Mouse (Mus musculus): Measurements from ENCODE around the gene Rps6ka5.
A peak's percentile ranks its signal among the peaks of the same experiment; 100 is the strongest.

Rps6ka5 gene

DNA sequence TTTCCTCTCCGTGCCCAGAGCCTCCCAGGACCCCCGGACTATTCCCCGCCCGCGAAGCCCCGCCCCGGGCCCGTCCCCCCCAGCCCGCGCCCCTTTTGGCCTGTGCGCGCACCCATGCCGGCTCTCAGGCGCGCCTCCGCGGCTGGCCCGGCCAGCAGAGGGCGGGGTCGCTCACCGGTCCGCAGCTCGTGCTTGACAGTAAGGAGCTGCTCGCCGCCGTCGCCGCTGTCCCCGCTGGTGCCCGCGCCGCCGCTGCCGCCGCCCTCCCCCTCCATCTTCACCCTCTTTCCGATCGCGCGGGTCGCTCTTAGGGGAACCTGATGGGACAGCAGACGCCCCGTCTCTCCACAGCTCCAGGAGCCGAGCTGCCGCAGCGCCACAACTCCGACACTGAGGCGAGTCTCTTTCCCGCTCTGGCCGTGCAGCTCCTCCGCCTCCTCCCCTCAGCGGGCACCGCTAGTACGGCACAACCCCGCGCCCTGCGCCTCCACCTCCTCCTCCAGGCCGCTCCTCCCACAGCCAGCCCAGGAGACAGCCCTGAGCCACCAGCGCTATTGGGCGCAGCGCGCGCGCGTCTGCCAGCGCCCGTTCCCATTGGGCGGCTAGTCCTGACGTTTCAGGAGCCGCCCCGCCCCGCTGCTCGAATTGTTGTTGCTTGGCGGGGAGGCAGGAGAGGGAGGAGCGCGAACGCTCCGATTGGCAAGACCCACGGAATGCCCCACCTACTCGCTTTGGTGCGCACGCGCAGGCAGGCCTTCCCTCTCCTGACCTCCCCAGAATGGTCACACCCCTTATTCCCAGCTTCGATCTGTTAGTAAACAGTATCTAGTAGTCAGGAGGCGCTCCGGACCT, 2.0 kb downstream of the Rps6ka5 start:
- peak; percentile 100 for DNase-seq

DNA sequence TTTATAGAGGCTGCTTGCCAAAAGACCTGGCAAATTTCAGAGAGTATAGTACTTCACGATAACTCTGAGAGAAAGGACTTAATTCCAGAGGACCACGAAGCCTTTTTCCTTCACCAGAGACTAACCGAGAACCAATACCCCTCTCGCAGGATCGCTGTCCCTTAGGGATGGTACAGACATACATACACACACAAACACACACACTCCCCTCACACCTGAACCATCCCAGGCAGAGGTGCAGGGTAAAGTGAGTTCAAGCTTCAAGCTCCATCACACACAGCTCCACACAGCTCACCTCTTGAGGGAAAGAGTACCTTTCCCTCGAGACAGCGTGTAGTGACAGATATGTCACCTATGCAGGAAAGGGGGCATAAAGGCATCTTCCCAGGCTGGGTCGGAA, 2.6 kb downstream of the Rps6ka5 start:
- DNase-seq, result no peak

DNA sequence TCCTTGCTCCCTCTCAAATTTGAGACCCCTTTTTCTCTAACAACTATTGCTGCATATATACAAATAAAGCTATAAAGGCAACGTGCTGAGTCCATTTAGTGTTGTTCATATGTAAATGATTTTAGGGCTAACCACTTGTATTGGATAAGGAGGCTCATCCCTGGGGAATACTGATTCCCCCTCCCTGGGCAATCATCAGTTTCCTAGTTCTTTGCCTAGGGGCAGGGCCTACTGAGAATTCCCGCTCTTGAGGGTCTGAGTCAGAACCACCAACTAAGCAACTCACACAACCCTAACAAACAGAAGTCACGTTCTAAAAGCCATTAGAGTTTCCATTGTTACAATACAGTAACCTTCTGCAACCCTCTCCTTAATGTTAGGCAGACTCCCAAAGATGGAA, 6.0 kb downstream of the Rps6ka5 start:
- DNase-seq, result no peak

DNA sequence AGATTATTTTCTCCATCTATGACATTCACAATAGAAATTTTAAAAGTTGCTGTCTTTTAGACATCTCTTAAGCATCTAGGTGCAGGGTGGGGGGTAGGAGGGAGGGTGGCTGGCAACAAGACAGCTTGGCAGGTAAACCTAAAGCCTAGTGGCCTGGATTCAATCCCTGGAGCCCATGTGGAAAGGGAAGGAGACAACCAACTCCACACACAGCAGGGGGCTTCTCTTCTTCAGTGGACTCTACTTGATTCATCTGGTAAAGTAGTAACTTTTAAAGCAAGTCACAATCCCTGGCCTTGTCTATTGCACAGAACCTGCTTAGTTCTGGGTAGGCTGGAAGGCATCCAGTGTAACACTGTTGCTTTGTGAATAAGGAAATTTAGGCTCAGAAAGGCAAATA, 9.3 kb downstream of the Rps6ka5 start:
- peak; percentile 64 for DNase-seq

DNA sequence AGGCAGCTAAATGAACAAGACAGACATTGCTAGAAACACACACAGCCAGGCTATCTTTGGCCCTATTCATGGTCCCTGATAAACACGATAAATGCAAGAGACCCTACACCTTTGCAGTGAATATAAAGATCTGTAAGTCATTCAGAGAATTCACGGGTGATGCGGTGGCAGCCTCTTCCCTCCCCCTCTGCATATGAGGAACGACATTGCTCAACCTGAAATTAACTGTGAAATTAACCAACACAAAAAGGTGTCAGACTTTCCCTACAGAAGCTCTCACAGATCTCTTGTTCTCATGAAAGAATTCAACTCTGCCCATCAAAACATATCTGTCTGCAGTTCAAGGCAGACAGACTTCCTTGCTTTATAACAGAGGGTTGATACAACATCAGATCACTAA, 9.8 kb downstream of the Rps6ka5 start:
- DNase-seq, result no peak

DNA sequence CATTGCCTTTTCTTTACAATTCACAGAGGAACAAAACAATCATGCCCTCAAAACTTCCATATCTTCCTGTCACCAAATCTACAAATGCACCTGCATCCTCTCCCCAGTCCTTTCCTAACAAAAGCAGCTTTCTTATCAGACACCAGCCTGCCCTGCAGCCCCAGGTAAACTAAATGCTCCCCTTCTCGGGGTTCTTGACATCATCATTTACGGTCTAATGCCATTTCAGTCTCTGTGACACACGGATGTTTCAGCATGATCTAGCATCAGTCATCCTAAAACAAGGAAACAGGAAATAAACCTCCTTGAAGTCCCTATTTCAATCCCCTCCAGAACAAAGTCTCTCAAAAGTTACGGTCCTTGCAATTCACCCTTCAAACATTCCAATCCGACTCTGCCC, 15.0 kb downstream of the Rps6ka5 start:
- DNase-seq, result no peak

DNA sequence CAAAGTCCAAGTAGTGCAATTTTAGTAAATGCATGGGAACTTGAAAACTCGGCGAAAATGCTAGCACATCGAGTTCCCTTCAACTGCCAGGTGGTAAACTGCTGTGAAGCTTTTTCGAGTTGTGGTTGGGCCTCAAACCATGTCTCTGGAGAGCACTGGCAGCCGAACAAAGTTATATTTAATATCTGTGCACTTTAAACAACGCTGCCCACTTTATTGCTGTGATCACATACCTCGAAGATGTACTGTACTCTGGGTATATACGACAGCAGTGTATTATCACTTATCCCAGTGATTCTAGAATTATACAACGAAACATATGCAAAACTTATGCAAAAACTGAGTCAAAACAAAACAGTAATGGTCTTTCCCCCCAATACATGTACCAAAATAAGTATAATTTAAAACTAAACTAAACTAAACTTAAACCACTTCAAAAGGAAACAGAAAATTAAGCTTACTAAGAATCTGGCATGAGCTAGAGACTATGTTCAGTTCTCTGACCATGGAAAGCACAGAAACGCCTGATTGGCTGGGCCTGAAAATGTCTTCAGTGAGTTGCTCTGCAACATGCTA, 15.6 kb downstream of the Rps6ka5 start:
- DNase-seq, result no peak

DNA sequence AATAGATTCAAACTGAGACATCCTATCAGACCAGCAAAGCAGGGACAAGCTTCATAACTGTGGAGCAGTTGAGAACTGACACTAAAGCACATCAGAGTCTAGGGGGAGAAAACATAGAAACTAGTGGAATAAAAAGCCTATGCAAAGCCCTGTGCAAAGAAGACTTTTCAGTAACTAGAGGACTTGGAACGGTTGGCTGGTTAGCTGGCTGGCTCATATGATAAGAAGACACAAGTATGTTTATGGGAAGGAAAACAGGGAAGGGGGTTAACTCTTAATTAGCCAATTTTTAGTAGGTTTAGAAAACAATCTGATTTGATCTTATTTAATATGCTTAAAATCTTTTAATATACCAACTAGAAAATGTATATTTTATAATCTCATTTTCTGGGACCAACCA, 16.4 kb downstream of the Rps6ka5 start:
- DNase-seq, result no peak

DNA sequence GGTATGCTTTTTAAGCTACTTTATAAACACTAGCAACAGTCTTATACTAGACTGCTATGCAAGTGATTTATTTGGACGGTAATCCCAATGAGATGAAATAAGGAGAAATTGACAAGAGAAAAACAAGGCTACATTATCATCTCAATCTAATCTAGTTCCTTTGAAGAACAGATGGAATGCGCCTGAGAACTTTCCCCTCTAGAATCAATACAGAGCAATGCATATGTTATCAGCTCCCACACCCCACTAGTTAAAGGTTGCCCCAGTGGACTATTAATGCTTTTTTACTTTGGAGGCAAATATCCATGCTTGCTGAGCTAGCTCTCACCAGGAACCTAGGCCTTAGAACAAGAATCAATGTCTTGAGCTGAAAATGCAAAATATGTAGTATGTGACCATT, 19.5 kb downstream of the Rps6ka5 start:
- no peak for DNase-seq

DNA sequence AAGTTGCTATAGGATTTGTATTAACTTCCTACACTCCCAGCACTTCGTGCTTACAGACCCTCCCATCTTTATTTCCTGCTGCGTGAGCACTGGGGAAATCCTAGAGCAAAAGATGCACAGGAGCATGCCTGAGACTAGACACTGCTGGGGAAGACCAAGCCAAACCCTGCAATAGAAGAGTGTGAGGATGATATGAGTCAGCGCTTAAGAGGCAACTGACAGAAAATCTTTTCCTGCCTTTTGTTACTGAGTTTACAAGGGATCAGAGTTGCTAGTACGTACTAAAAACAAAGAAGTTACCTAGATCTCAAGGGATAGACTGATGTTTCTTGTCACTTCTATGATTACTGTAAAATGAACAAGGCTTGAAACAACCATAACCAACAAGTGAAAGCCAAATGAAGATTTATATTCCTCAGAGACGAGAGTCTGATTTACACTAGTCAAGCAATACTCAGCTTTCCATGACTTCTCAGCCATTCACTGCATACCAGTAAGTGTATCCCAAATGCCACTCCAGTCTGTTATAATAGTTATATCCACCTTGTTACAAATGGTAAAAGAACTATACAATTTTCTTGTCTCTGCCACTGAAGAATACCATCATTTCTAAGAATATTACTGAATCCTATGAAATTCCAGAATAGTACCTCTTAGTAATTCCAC, 21.6 kb downstream of the Rps6ka5 start:
- DNase-seq, result no peak

DNA sequence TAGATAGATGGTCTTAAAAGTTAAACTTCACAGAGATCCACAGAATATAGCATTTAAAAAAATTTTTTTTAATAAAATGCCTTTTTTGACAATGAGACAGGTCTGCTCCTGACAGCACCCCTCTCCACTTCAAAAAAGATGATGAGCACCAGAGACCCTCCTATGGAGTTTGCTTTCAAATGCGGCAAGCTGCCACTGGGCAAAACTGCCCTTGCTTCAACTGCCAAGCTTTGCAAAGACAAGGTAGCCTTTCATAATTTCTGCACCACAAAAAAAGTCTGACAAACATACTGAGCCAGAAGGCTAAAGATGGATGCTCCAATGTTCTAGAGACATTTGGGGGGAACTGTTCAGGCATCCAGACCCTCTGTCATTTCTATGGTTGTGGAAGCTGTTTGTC, 28.8 kb downstream of the Rps6ka5 start:
- no peak for DNase-seq

DNA sequence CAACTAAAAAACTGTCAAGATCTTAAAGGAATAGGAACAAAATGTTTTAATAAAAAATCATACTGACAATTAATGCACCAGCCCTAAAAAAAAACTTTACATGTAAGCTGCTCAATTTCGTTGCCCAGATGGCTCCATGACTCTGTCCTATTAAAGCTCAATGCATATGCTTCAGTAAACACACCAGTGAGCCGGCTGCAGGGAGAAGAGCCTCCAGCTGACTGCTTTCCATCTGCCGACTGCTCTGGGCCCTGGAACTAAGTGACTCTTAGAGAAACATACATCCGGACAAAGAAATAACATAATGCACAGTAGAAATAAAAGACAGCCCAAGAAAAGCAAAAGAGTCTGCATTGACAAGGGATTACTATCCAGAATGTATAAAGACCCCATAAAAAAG, 30.2 kb downstream of the Rps6ka5 start:
- peak; percentile 84 for DNase-seq

DNA sequence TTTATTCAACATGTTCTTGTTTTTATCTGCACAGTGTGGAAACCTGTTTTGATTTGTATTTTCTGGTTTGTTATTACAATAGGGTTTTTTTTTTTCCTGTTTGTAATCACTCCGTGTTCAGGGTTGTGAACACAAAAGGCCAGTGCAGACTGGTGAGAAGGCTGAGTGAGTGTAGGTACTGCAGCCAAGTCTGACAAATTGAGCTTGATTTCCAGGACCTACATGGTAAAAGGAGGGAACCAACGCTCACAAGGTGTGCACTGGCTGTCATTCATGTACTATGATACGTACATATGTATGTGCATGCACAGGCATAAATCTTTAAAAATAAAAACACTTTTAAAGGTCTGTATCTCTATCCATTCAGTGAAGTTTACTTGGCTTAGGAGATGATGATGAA, 31.5 kb downstream of the Rps6ka5 start:
- no peak for DNase-seq

DNA sequence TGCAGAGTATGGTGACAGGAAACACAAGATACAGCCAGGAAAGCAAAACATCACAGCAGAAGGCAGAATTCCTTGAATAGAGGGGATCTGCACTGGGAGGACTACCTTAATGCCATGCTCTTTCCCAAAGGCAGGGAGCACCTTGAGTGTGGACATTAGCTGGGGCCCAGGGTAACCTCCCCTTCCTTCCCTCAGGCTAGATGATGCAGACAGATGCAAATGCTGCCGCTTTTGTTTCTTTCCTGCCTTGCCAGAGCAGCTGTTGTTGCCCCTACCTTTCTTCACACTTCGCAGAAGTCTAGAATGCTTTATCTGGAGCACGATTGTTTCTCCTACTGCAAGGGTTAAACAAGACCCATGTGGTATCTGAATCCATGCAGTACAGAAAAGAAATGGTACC, 34.6 kb downstream of the Rps6ka5 start:
- DNase-seq, result no peak

DNA sequence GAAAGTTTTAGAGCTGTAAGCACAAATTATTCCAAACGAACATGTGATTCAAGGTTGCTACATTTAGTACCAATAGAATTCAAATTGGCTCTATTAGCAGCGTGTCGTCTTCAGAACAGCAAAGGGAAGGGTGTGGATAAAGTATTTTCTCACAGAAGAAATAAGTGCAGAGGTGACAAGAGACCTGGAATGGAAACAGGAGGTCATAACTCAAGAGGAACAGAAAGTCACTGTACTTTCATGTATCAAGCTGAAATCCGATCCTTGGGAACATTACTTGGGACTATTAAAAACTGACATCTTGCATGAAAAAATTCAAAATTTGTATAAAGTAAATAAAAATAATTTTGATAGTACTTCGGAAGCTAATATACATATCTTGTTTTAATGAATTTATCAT, 36.3 kb downstream of the Rps6ka5 start:
- no peak for DNase-seq

DNA sequence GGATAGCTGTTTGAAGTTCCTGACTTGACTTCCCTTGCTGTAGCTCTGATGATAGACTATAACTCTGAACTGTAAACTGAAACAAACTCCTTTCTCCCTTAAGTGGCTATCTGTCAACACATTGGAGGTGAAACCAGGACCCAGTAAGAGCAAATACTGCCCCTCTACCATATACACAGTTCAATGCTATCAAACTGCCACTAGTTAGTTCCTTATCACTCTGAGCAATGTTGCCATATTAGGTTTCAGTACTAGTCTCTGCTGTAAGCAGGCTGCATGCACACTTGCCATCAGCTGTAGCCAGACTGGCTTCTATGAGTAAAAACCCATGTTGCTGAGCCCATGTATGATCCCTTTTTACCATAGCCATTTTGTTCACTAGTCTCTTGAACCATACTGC, 38.6 kb downstream of the Rps6ka5 start:
- DNase-seq, result no peak

DNA sequence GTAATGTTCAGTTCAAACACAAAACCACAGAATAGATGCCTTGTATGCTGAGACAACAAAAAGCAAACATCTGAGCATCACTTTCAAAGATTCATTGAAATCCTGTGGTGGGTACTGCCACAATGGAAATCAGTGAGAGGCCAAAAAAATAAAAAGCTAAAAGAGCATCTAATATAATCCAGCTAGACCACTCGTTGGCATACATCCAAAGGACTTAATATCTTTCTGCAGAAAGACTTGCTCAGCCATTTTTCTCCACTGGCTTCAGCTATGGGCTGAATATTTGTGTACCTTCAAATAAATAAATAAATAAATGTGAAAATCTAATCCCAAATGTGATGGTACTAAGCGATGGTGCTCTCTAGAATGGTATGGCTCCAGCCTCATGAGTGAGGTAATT, 39.8 kb downstream of the Rps6ka5 start:
- no peak for DNase-seq

DNA sequence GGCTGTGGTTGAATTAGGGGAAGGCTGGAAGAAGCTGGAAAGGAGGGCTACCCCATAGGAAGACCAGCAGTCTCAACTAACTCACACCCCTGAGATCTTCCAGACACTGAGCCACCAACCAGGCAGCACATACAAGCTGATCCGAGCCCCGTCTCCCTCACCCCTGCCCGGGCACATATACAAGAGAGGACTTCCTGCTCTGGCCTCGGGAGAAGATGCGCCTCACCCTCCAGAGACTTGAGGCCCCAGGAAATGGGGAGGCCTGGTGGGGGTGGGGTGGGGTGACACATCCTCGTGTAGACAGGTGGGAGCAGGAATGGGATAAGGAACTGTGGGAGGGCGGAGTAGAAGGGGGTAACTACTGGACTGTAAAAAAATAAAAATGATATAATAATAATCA, 45.0 kb downstream of the Rps6ka5 start:
- DNase-seq, result no peak

DNA sequence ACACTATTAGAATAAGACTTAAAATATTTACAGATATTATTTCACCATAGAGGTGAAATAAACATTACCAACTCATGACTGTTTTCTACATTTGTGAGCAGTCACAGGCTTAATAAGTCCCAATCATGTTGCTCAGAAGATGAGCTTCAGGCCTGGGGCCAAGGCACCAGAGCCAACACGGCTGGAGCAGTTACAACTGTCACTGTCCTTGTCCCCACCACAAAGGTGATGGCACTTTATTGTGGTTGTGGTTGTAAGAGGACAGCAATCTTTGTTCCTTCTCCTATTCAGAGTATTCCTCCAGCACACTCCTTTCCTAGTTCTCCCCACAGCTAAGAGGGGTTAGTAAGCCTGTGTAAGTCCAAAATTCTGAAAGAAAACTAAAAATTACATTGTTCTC, 45.5 kb downstream of the Rps6ka5 start:
- peak; percentile 46 for DNase-seq

DNA sequence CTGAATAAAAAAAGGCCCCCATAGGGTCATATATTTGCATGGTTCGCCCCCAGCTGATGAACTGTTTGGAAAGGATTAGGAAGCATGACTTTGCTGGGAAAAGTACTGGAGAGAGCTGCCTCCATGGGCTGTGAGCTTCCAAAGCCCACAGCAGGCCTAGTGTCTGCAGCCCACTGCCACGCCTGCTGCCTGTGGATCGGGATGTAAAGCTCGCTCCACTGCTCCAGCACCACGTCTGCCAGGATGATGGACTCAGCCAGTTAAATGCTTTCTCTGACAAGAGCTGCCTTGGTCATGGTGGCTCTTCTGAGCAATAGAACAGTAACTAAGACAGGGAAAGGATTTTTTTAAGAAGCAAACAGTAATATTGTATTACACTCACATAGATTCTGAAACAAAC, 46.1 kb downstream of the Rps6ka5 start:
- DNase-seq, result no peak

DNA sequence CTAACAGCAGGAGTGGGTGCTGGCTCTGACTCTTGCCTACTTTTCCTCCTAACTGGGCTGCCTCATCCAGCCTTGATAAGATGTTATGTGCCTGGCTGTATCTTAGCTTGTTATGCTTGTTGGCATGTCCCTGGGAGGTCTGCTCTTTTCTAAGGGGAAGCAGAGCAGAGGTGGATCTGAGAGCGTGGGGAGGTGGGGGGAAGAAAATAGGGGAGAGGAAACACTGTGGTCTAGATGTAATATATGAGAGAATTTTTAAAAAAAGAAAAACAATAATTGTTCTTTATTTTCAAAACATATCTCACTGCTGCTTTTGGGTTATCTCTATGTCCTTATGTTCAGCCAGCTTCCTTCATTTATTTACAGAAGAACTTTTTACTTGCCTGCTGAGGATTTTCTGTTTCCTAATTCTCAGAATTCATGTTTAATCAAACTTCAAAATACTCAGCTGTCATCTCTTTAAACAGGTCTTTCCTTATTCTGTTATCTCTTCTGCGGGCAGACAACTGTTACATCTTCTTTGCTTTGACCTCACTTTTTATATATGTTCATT, 56.1 kb downstream of the Rps6ka5 start:
- no peak for DNase-seq

DNA sequence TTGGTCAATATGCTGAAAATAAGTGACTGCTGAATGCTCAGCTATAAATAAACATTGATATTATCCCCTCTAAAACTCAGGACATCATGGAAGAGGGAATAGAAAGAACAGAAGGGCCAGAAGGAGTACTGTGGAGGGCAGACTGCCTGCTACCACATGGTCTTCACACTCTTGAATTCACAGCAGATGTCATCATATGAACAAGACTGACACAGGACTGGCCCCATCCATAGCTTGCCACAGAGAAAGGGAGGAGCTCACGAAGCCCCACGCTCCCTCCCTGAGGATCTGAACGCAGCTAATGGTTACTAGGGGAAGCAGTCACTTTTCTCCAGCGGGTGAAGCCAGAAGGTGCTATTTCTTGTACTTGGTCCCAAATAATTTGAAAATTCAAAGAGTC, 61.5 kb downstream of the Rps6ka5 start:
- DNase-seq, result no peak

DNA sequence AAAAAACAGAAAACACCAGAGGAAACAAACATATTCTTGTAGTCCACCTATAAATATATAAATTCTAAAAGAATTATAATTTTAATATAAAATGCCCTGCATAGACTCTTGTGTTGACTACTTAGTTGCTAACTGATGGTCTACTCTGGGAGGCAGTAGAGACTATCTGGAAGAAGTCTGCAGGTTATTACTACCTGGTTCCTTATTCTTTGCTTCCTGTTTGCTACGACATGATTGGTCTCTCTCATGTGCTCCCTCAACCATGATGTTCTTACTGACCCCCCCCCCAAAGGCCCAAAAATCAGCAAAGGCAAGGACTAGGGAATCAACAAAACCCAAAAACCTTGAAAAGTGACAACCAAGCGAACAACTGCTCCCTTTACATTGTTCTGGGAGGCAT, 66.7 kb downstream of the Rps6ka5 start:
- DNase-seq, result no peak

DNA sequence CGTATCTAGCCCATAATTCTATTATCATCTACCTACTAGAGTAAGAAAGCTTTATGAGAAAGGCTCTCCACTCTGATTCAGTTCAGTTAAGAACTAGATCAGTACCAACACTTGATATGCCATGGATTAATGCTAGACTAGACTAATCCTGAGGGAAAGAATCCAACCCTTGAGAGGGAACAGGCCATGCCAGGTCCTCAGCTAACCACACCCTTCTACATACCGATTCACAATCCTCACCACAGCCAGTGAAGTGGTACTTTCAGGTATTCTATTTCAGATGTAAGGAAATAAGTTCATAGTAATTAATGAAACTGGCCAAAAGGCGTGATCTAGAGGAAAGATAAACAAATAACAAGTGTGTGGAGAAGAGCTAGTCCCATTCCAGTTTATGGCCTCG, 70.8 kb downstream of the Rps6ka5 start:
- no peak for DNase-seq

Measured in cerebellum, adult 11-12 months (tissue).